Mouse (Mus musculus) central nervous system, embryonic 14 days (tissue): ENCODE results near the gene Pcnx4. TPM values are rescaled to one million over a fixed set of nuclear protein-coding genes. Genes with fewer than 3 reads are reported as not detected.

Source experiments
- polyA plus RNA-seq: library from polyadenylated mRNA; depleted of rRNA; stranded (reverse); fragments of >200 nt; gene quantifications from 2 replicates; pipeline ENCODE4 v1.2.3, GENCODE M21; 2012; rRNA removed

Gene Pcnx4
- polyA plus RNA-seq = 14.5 and 14.8 TPM in 2 replicates

GRCm38 (mm10) chr12:72536021-72536597 is at the start of gene Pcnx4:
Pcnx4 (plus strand) TSS chr12:72536383.

Other genes with a start within 250 kb of the Pcnx4 start
- 984 and 1,135 TPM in 2 replicates for gene Rtn1, start 127.3 kb upstream of the Pcnx4 start, polyA plus RNA-seq
- gene Lrrc9, start 94.5 kb upstream of the Pcnx4 start, polyA plus RNA-seq = 2.4 and 3.0 TPM in 2 replicates
- gene Gm4756, start 113.3 kb downstream of the Pcnx4 start, polyA plus RNA-seq = not detected in 2 replicates
- gene Dhrs7, start 128.5 kb downstream of the Pcnx4 start, polyA plus RNA-seq = 7.0 and 8.8 TPM in 2 replicates
- 116 and 121 TPM in 2 replicates for gene Ppm1a, start 221.1 kb downstream of the Pcnx4 start, polyA plus RNA-seq